Mouse (Mus musculus) adrenal gland, postnatal 36 days (tissue): ENCODE measurements at regions not wholly inside any gene's neighbourhood (a gene's known extent, or its start where the extent isn't known, plus 50 kb on each side); places are given as distances from the start of the nearest gene placed in this dataset.
"Not testable (repeated sequence)": the region's sequence is repeated elsewhere in the genome, so short reads cannot be mapped to it uniquely, and the experiment has no call there.

Source experiments
- DNase-seq, 2 experiments: peaks; one replicate each; pipeline ENCODE4 v3.0.0; 2021; ENCODE audit warnings: mixed read lengths in 1 of 2

GRCm38 (mm10) chr16:61056175-61056574, 450.8 kb upstream of the Epha6 start:
- DNase-seq, result not testable (repeated sequence)

DNA sequence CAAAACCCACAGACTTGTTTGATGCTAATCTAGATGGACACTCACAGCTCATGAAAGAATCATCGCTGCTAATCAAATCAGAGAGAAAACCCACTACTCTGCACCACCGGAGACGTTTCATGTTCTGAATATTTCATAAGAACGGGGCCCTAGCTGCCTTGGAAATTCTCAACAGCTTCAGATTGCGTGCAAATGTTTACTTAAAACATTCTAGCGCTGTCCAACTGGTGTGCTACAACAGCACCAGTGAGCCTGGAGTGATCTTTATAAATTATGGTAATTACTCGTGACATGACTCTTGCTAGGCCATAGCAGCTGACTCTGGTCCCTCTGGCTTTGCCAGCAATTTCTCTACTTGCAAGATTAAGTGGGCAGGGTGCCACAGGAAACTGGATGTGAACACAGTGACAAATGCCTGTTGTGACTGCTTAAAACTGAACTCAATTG, 435.8 kb upstream of the Epha6 start:
- DNase-seq, result peak; percentile 5 to 7
